Mouse (Mus musculus): ENCODE data around the gene Krtap28-13.
A peak's percentile ranks its signal among the peaks of the same experiment; 100 is the strongest.

Krtap28-13 gene

DNA sequence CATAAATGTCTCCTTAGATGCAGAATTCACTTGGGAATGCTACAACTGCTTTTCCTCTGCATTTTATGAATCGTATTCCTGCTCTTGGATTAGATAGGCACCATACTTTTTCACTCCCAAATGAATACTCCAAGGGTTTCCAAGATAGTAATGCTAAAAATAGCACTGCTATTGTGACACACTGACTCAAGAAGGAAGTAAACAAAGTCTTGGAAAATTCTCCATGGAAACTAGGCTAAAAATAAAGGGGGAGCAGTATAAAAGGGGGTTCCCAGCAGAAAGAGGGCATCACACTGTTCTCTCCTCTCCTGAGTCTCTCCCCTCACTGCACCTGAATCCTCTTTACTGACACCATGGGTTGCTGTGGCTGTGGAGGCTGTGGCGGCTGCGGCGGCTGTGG, at the start of gene Krtap28-13:
TSS of gene Krtap28-13 (plus strand) at position 288 of the 400 bp plus-strand sequence.
- DNase-seq, result no peak

DNA sequence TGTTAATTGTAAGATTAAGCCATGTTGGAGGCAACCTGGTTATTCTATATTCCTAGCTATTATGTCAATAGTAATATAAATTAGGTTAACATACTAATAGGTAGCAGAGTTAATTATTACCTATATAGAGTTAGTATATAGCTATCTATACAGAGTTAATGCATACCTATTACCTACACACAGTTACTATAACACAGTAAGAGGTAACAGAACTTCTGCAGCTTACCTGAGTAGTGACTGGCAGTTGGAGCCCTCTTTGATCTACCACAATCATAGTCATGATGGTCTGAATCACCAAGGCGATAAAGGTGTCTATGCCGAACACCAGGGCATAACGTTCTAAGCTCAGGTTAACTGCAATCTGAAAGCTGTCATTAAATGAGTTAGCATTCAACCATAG, 46.3 kb upstream of the Krtap28-13 start:
- no peak for DNase-seq

DNA sequence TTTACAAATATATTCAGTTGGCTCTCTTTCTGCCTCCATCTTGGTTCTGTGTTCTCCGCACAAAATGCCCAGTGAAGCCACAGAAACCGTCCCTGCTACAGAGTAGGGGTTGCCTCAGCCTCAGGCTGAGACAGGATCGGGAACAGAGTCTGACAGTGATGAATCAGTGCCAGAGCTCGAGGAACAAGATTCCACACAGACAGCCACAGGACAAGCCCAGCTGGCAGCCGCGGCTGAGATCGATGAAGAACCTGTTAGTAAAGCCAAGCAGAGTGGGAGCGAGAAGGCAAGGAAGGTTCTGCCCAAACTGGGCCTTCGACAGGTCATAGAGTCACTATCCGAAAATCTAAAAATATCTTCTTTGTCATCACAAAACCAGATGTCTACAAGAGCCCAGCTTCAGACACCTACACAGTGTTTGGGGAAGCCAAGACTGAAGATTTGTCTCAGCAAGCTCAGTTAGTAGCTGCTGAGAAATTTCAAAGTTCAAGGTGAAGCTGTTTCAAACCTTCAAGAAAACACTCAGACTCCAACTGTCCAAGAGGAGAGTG, 45.3 kb upstream of the Krtap28-13 start:
- no peak for DNase-seq

DNA sequence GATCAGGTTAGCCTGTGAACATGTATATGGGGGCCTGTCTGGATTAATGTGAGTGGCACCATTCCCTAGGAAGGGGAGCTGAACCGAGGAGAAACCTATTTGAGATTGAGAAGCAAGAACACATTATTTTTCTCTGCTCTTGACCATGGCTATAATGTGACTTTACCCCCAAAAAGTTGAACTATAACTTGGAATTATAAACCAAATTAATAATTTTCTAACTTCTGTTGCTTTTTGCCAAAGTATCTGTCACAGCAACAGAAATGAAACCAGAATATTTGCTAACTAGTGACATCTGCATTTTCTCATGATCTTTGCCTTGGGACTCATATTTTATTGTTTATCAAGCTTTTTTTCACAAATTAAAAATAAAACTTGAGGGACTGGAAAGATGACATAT, 44.2 kb upstream of the Krtap28-13 start:
- no peak for DNase-seq

DNA sequence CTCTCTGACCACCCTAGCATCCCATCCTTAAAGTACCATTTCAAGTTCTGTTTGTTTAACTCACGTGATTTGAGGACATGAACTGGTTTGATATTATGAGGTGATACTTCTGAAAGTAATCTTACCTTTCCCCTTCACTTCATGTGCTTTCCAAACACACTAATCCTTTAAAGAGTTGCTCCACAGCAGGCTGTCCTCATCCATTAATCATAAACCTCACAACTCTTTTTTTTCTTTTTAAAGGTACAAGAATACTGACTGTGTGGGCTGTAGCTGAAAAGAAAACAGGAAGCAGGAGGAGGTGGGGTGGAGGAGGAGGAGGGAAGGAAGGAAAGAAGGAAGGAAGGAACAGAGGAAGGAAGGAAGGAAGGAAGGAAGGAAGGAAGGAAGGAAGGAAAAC, 28.8 kb upstream of the Krtap28-13 start:
- no peak for DNase-seq

DNA sequence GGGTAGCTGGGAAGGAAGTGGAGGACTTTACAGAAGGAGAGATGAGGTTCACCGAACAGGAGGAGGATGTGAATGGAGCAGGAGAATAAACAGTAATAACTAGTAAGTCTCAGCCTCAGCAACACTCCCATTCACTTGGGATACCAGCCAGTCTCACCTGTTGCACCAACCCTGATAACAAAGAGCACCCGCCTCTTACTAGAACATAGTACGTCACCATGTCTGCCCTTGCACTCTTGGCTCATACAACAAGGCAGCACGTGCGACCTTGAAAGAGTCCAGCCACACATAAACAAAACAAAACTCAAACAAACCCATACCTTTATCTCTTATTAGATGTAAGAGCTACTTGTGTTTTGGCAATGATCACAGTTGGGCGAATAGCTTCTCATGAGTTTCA, 28.2 kb upstream of the Krtap28-13 start:
- DNase-seq, result no peak

DNA sequence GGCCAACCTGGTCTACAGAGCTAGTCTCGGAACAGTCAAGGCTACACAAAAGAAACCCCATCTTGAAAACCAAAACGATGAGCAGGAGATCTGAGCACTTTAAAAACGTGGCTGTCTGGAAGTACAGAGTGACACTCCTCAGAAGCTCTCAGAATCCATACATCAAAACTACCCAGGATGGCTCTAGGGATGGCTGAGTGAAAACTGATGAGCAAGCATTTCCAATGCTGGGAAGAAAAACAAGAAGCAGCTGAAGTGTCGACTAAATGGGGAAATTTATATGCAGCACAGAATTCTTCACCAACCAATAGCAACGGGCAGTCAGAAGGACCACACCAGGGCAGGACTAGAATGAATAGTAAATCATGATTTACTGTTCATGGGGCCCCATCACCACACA, 26.2 kb upstream of the Krtap28-13 start:
- no peak for DNase-seq

DNA sequence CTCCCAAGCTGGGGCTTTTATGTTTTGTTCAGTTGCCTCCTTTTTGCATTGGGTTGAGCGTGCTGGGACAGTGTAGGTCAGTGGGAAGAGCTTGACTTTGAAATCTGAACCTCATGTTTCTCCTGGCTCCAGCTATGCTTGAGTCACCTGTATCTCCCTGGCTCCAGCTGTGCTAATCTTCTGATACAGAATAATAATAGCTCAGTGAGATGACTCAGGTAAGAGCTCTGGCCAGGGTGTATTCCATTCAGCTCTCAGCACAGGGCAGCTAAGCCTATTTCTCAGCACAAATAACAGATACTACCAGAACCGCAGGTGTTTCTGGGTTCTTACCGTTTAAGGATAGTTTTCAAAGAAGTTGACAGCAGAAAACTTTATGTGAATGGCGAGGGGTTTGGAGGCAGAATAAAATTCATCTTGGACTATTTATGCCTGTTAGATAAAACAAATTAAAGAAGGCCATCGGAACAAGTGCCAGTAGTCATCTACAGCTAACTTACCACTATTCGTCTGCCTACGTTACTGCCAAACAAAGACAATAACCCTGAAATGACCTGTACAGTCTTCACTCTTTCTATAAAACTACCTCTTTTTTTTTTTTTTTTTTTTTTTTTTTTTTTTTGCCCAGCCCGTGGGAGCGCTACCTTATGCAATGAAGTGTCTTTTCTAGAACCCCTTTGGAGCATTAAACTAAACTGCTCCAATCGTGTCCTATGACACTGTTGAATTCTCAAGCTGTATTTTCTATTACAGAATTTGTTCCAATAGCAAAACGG, 23.6 kb upstream of the Krtap28-13 start:
- no peak for DNase-seq

DNA sequence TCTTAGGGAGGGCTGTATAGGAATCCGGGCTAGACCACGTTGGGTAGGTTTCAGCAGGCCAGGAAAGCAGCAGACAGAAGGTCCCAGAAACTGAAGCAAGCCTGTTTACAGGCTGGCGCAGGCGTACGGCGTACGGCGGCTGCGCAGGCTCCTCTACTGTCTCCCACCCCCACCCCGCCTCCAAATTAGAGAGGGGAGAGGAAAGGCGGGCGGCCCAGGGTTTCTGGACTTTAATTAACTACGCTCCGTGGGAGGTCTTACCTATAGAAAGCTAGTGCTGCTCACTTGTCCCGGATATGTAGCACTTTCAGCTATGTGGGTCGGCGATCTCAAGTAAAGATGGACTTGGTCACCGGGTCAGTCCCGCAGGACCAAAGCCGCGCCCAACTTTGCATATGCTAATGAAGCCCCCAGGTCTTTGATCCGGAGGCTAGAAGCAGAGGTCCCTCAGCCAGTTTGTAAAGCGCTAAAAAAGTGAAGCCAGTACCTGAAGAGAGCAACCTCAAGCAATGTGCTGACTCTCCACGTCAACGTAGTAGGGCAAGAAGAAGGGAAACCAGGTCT, 22.5 kb upstream of the Krtap28-13 start, which contains the start of gene Slc19a3:
TSS of gene Slc19a3 (minus strand) at position 340 of the 564 bp plus-strand sequence.
- no peak for DNase-seq

DNA sequence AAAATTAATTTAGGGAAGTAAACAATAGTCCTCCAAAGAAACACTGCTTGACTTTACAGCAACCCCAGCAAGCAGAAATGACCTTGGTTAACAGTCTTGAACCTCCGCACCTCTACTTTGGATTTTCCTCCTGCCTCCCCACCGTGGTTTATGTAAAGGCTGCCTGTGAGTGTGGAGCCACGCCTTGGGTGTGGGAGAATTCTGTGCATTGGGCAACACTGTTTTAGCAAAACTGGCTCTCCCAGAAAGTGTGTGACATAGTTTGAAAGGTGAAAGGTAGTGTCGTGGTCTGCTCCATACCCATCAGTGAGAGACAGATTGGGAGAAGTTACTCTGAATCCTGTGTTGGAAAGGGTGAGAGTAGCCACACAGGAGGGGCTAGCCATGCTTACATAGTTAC, 21.6 kb upstream of the Krtap28-13 start:
- no peak for DNase-seq

DNA sequence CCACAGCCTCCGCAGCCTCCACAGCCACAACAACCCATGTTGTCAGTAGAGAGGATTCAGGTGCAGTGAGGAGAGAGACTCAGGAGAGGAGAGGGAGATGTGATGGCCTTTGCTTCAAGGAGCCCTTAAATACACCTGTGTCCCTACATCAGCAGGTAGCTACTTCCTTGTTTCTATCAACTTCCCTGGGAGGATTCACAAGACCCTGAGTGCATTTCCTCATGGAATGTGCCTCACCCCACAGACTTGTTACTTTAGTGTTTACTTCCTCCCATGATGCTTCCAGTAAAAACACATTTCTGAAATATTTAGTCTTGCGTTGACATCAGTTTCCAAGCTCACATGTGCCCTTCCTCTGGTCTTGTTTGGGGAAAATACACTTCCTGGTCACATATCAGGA, 18.4 kb upstream of the Krtap28-13 start, which contains the start of gene Krtap28-10:
TSS of gene Krtap28-10 (minus strand) at position 101 of the 400 bp plus-strand sequence.
- no peak for DNase-seq

DNA sequence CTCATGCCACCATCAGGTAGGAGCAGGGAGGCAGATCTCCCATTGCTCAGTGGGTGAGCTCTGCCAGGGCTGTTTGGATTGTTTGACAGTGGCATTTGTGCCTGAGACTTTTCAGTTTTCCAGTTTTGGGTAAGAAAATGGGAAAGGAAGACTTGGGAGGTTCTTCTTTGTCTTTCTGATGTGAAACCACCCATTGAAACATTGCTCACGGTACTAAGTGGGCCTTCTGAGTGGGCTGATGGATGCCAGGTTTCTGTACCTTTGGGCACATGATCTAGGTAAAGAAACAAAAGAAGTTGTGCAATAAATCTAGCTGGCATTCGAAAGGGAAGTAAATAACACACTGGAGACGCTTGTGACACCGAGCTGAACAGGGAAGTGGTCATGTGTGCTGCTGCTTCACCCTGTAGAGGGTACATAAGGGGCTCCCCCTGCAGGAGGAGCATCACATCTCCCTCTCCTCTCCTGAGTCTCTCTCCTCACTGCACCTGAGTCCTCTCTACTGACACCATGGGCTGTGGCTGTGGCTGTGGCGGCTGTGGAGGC, 15.8 kb upstream of the Krtap28-13 start, which contains the start of gene Gm47969:
TSS of gene Gm47969 (plus strand) at position 51 of the 546 bp plus-strand sequence.
- DNase-seq, result no peak

DNA sequence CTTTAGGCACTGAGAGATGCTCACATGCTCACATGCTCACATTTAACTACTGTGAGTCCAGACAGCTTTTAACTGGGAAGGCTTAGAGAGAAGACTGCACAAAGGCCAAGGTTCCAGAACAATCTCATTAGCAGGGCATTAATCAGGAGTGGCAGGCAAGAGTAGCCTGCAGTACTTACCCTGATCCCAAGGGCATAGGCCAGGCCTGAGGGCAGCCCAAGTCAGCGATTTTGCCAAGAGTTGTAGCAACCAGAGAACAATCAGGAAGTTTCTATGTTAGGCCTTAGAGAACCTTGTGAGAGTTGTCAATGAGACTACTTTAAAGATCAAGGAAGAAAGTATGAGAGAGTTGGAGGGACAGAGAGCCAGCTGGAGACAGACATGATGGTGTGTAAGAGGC, 2.2 kb upstream of the Krtap28-13 start:
- no peak for DNase-seq

DNA sequence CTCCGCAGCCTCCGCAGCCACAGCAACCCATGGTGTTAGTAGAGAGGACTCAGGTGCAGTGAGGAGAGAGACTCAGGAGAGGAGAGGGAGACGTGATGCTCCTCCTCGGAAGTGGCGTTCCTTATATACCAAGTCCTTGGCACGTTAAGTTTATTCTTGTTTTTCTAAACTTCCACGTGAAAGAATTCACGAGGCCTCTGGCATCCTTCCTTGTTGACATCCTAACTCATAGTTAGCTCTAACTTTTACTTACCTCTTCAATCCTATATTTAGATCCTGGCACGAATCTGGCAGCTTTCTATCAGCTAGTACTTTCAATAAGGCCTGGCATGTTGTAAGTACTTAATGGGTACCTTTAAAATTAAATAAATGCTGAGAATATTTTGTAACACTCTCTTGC, 1.5 kb upstream of the Krtap28-13 start, which contains the start of gene A030005K14Rik:
TSS of gene A030005K14Rik (minus strand) at position 101 of the 400 bp plus-strand sequence.
- no peak for DNase-seq

DNA sequence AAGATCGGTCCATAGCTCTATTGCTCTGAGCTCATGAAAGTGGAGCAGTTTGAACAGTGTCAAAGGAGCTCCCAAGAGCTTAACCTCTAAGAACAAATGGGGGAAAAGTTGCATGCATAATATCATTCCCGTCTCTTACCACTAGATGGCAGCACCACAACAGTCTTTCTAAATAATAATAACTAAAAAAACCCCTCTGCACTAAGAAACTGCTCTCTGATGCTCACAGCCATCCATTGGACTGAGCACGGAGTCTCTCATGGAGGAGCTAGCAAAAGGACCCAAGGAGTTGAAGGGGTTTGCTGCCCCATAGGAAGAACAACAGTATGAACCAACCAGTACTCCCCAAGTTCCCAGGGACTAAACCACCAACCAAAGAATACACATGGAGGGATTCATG, 4.1 kb downstream of the Krtap28-13 start:
- DNase-seq, result no peak

DNA sequence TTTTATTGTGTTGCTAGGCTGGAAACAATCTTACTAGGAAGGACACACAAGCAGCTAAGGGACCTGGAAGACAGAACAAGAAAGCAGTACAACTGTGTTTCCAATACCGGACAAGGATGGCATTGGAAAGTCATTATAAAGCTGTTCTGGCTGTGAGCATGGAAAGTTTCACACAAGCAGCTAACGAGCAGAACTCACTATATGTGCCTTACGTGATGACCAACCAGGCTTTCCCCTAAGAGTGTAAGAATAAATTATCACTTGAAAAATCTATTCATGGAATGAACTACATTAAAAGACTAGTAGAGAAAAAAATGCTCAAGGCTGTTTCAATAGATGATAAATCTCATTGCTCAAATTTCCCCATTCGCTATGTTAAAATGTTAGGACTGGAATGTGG, 5.8 kb downstream of the Krtap28-13 start:
- no peak for DNase-seq

DNA sequence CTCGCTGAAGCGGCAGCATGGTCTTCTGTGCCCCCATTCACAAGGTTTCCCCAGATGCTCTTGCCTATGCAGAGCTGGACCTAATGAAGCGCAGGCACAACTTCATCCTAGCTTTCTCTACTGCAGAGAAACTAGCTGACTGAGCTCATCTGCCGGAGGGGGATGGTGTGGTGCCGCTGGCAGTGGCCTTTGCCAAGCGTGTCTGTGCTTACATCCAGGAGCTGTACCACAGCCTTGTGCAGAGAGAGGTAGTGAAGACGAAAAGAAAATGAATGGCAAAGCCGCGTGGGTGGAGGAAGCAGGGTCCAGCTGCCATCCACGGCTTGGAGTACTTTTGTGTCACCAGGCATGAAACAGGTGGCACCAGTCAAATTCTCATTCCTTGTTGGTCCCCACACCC, 6.5 kb downstream of the Krtap28-13 start:
- no peak for DNase-seq

DNA sequence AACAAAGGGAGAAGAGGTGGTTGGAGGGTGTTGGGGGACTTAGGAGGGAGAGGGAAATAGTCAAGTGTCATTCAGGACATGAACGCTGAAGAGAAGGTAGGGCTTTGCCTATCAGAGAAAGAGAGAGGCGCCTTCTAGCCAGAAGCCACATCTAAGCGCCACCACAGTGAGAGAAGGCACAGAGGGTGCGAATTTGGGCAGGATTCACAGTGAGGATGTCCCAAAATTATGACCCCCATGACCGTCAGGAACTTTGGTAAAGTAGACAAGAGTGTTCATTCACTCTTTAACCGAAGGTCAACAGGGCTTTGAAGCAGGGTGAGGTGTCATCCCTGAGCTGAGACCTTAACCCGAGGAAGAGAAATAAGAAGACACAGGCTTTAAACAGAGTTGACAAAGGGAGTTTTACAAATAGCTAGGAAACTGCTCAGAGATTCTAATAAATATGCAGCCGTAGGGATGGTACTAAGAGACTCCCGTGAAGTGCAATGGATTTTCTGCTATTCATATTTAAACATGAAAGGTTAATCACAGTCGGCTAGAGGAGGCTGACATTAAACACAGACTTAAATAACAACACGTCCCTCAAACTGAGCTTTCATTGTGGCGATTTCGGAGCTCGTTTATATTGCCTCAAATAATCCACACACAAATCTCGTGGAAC, 14.9 kb downstream of the Krtap28-13 start:
- DNase-seq, result no peak

DNA sequence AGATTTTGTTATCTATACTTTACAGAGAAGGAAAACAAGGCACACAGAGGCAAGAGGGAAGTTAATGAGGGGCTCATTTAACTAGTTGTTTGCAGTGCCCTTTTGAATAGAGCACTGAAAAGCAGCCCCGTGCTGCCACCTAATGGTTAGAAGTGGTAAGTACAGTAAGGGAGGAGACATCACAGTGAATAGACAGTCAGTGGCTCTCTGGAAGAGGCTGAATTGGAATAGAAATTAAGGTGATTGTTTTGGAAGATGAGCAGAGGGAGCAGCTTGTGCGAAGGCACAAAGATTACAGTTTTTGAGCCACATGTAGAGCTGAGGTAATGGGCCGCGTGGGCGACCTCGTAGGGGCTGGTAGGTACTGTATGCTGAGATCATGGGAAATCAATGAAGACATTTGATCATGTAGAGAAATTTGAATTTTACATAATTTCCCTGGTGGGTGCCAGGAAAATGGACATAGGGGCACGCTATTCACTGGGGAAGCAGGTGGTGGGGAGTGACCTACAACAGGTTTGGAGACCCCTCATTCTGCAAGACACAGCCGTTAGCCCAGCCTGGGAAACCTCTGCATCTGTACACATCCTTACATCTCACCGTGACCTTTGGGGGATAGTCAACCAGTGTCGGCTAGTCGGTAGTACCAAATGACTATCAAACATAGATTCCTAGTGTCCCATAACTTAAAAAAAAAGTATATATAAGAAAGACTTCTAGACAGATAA, 15.6 kb downstream of the Krtap28-13 start:
- peak; percentile 8 for DNase-seq

DNA sequence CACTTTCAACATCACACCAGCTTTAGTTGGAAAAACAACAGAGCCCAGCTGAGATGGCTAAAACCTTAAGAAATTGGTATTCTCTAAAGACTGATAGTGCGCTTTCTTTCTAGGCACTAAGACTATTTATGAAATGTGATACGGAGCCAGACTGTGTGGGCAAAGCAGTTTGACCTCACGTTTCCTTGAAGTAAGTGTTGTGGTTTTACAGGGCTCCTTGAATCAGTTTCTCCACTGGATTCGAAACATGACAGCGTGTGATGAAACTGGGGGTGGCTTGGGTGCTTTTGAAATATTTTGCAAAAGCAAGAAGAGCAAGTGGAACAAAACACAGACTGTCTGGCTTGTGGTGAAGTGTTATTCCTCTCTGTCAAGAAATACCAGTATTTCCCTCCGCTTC, 16.3 kb downstream of the Krtap28-13 start:
- no peak for DNase-seq

DNA sequence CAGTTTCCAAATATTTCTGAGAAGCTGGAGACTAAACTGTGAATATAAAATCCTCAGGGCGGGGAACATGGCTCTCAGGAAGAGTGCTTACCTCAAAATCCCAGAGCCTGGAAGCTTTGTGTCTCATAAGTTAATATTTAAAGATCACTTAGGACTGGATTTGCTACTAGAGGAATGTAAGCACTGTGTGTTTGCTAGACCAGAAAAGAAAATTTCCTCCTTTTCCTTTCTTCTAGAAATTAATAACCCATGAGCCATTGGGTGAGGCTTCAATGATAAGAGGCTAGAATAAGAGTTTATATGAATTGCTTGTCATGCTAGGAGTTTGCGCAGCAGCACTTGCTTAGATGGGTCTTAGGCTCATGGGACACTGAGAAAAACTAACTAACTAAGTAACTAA, 24.1 kb downstream of the Krtap28-13 start:
- no peak for DNase-seq

DNA sequence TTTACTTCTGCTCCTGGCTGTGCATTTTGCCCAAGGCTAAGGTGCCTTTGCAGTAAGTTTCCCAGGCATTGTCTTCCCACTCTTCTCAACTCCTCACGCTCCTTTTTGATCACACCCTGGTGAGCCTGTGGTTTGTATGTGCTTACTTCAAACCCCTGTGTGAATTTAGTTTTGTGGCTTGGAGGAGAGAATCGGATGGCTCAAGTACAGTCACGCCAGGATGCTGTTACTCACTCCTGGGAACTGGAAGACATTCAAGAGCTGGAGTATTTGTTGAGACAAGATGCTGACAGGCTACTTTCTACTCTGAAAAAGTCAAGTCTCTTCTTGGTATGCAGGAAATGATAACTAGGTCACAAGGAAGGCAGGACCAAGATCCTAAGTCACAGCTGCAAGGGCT, 30.5 kb downstream of the Krtap28-13 start:
- DNase-seq, result no peak

DNA sequence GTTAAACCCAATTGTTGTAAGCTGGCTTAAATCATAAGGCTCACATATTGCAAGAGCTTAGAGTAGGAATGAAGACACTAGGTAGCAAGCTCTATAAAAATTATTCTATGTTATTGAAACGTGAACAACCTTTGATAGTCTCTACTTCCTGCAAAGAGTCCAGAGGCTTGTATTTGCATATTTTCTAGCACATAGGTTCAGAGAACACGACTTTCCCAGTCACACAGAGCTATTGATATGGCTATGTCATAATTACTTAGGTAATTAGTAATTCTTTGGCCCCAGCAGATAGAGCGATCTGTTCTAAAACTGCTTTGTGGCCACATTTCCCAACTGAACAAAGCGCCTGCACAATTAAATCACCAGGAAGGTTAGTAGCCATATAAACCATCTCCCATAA, 36.2 kb downstream of the Krtap28-13 start:
- no peak for DNase-seq

Data from thymus, postnatal 25 days (tissue).